Mouse (Mus musculus) midbrain, embryonic 12.5 days (tissue): ENCODE data around the gene Pitpnm2. TPM values are rescaled to one million over a fixed set of nuclear protein-coding genes. Genes with fewer than 3 reads are reported as not detected.

Experiments
- ATAC-seq: fragments of 200-750 bp; cut with Nextera tagmentation; 2 replicates; pipeline ENCODE4 v1.8.0; 2017; ENCODE audit warnings: low read depth, moderate TSS enrichment, moderate library complexity; ENCODE audit not compliant: low FRiP score
- H3K27ac ChIP-seq: fragments of 300-500 bp; sonication (generic); replicated peaks from 2 replicates; pipeline ENCODE4 v1.5.1; 2016; ENCODE audit warnings: mild to moderate bottlenecking
- H3K27me3 ChIP-seq: fragments of 300-500 bp; sonication (generic); 2 replicates; pipeline ENCODE4 v1.6.1; 2016; ENCODE audit warnings: mild to moderate bottlenecking
- H3K36me3 ChIP-seq: fragments of 300-500 bp; sonication (generic); 2 replicates; pipeline ENCODE4 v1.6.1; 2016
- H3K4me1 ChIP-seq: fragments of 300-500 bp; sonication (generic); 2 replicates; pipeline ENCODE4 v1.6.1; 2016
- H3K4me2 ChIP-seq: fragments of 300-500 bp; sonication (generic); replicated peaks from 2 replicates; pipeline ENCODE4 v1.6.1; 2016; ENCODE audit warnings: mild to moderate bottlenecking, moderate library complexity
- H3K4me3 ChIP-seq: fragments of 300-500 bp; sonication (generic); 2 replicates; pipeline ENCODE4 v1.5.1; 2016; ENCODE audit warnings: mild to moderate bottlenecking
- H3K9ac ChIP-seq: fragments of 300-500 bp; sonication (generic); replicated peaks from 2 replicates; pipeline ENCODE4 v1.6.1; 2016; ENCODE audit warnings: mild to moderate bottlenecking, moderate library complexity
- H3K9me3 ChIP-seq: fragments of 300-500 bp; sonication (generic); 2 replicates; pipeline ENCODE4 v1.6.1; 2016; ENCODE audit warnings: mild to moderate bottlenecking
- WGBS: fragments of 180-500 bp; shearing (Covaris S2); methylation state at CpG from one replicate; pipeline ENCODE4 v1.1.7; 2016; 5-methylcytosine and 5-hydroxymethylcytosine counted together
- polyA plus RNA-seq: library from polyadenylated mRNA; unstranded; fragments of >200 nt; fragmentation: Nextera tagmentation; extraction: Ambion mirVana; gene quantifications from 2 replicates; pipeline ENCODE4 v1.2.1, GENCODE M21; 2016

Pitpnm2 gene
- polyA plus RNA-seq, 1 experiment from 2014 or later: 7.2 TPM

DNA sequence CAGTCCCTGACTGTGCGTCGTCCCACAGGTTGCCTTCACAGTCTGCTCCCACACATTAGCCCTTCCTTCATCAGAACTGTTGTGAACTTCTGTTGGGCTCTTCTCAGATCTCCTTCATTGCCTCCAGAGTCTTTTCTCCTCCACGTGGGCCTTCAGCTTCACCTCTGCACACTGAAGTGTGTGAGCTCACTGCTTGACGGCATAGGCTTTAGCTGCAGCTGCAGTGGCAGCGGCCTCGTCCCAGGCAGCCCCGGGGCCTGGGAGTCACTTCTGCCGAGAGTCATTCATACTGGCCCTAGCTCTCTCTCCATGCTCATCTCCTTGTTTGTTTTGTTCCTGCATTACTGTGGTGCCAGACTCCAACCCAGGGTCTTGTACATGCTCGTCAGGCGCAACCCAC is 81.9 kb downstream of the Pitpnm2 start:
- Histone ChIP-seq H3K9me3 (no peaks in the 10 kb centered on the region), H3K27me3 (peaks cover 4% of the 10 kb centered on the region), H3K36me3 (no peaks in the 10 kb centered on the region), H3K27ac (no peak overlapping the region), H3K4me1 (peaks cover 52% of the 10 kb centered on the region), H3K9ac (no peak overlapping the region), H3K4me3 (no peak overlapping the region), H3K4me2 (no peak overlapping the region)
- 68% methylated on average over 10 of the region's 10 CpGs for WGBS
- ATAC-seq: no peak

DNA sequence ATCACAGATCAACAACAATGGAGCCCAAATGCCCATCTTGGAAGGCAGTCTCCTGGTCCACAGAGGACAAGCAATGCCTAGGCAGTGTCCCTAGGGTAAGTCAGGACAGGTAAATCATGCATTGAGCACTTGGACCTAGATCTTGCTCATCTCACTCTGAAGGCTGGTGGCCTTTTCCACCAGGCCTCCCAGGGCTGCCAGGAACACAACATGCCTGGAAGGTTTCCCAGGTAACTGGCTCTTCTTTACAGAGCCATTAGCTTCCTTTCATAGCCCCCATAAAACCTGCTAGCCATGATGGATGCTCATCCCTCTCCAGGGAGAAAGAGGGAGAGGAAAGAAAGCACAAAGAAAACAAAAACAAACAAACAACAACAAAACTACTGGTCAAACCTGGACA is 82.8 kb downstream of the Pitpnm2 start:
- ATAC-seq: no peak
- Histone ChIP-seq H3K4me2 (no peak overlapping the region), H3K4me3 (no peak overlapping the region), H3K9me3 (no peaks in the 10 kb centered on the region), H3K36me3 (no peaks in the 10 kb centered on the region), H3K27ac (0 out of 2 replicates have a peak overlapping the region, but pooled peaks have one; percentile 44), H3K9ac (no peak overlapping the region), H3K27me3 (peaks cover 4% of the 10 kb centered on the region), H3K4me1 (peaks cover 55% of the 10 kb centered on the region)

DNA sequence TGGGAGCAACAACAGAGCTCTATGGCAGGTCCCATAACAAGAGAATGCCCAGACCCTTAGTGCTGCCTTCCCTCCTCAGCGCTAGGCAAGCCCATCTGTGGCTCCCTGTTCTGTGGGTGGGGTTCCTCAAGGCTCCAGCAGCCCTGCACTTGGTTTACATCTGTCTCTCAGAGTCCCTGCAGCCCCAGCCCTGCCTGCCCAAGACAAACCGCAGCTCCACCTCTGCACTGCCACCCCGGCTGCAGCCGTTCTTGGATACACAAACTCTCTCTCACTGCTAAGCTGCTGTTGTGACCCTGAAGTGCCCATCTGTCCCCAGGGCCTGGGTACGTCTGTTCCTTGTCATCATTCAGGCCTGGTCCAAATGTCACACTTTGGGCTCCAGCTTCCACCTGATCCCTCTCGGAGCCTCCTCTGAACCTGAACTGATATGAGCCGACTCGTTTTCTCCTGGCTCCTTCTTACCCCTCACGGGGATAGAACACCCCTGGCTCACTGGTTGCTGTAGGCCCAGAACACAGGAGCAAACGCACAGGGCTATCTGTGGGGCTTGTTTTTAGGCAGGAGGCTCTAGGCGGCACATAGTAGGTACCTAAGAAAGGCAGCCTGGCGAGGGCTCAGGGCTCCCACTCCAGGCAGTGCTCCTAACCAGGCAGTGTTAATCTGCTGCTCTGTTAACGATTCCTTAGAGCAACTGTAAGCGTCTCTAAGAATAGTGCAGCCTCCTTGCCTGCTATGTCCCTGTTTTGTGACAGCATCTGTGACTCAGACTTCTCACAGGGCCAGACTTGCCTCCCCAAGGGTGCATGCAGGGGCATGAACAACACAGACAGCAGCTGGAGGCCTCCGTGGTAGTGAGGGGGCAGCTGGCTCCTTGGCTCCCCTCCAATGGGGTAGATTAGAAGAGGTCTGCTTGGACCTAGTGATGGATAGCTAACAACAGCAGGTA is 83.7 kb downstream of the Pitpnm2 start:
- no peak overlapping the region for H3K4me2 ChIP-seq
- no peak overlapping the region for H3K4me3 ChIP-seq
- 0 out of 2 replicates have a peak, but pooled peaks have one; percentile 38 for ATAC-seq
- H3K9me3 ChIP-seq: no peaks in the 10 kb centered on the region
- peaks cover 4% of the 10 kb centered on the region for H3K27me3 ChIP-seq
- 50% methylated on average over 15 of the region's 15 CpGs for WGBS
- H3K36me3 ChIP-seq: no peaks in the 10 kb centered on the region
- H3K27ac ChIP-seq: peak overlapping the region; percentile 44
- peaks cover 55% of the 10 kb centered on the region for H3K4me1 ChIP-seq
- H3K9ac ChIP-seq: no peak overlapping the region

DNA sequence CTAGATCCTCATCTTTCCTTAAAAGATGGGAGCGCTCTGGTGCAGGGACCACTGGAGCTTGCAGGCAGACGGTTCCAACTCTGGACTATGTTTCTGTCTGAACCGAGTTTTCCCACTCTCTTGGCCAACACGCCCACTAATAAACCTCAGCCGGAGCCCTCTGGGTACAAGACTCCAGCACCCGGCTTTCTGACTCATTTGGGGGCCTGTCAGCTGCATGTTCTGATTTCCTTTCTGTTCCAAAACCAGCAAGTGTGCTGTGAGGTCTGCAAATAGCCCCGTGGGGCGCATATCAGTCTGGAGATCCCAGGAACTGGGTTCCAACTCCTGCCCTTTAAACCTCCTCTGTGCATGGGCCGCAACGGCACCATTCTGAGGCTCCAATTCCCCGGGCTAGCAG is 86.1 kb downstream of the Pitpnm2 start:
- 87% methylated on average over 11 of the region's 11 CpGs for WGBS
- Histone ChIP-seq H3K4me2 (no peak overlapping the region), H3K9ac (no peak overlapping the region), H3K4me1 (peaks cover 63% of the 10 kb centered on the region), H3K27me3 (no peaks in the 10 kb centered on the region; the same call in 1 of the 2 replicates), H3K36me3 (no peaks in the 10 kb centered on the region), H3K9me3 (no peaks in the 10 kb centered on the region), H3K27ac (no peak overlapping the region), H3K4me3 (no peak overlapping the region)
- ATAC-seq: no peak

DNA sequence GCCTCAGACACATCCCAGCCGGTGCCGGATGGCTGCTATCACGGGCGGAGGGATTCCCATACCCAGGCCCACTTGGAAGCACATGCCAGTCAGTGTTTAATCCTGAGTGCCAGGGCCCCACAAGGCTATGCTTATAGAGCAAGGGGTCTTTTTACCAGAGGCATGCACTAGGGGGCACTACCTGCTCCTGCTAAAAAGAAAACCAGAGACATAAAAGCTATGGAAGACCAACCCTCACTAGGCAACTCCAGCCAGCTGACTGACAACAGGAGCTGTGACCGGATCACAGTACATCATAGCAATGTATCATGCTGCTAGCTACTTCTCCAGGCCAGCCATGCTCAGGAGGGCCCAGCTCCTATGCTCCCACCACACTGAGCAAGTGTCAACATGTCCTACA is 87.0 kb downstream of the Pitpnm2 start:
- Histone ChIP-seq H3K4me1 (peaks cover 59% of the 10 kb centered on the region), H3K36me3 (no peaks in the 10 kb centered on the region), H3K9me3 (no peaks in the 10 kb centered on the region), H3K27me3 (no peaks in the 10 kb centered on the region), H3K27ac (no peak overlapping the region), H3K4me3 (no peak overlapping the region), H3K9ac (no peak overlapping the region), H3K4me2 (no peak overlapping the region)
- WGBS: 55% methylated on average over 5 of the region's 5 CpGs
- ATAC-seq: peak; percentile 53

DNA sequence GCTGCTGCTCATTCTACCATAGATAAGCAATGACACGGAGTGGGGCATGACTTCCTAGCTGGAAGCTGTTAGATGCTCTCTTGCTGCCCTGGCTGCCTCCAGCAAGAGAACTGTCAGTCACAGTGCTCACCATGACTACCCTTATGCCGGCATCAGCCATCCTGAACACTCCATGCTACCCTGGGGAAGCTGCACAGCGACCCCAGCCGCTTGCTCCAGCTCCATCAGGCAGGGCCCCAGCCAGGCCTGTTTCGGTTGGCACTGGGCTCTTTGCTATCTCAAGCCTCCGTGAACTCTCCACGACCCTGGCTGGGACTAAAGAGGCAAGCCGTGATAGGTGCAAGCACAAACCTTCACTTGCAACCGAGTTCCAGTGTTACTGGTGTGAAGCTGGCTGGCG is 87.7 kb downstream of the Pitpnm2 start:
- Histone ChIP-seq H3K4me1 (peaks cover 52% of the 10 kb centered on the region), H3K36me3 (no peaks in the 10 kb centered on the region), H3K9ac (no peak overlapping the region), H3K27ac (no peak overlapping the region), H3K4me3 (no peak overlapping the region), H3K27me3 (no peaks in the 10 kb centered on the region), H3K9me3 (no peaks in the 10 kb centered on the region), H3K4me2 (no peak overlapping the region)
- ATAC-seq: peak; percentile 20; the same call in 1 of the 2 replicates
- WGBS: 62% methylated on average over 10 of the region's 10 CpGs

DNA sequence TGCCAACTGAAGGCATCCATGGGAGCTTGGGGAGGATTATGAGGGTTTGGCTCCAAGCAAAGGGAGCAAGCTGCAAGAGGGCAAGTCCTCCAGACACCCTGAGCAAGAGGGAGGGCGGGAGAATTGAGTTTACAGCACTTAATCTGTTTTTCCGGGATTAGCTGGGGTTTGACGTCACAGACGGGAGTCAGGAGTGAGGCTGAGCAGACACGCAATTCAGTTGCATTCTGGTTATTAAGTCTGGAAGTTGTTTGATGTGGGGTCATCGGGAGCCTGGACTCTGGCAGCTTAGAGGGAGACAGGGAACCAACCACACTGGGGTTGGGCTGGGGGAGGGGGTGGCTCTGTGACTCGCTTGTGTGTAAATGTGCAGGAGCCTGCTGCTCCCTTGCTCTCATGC is 90.1 kb downstream of the Pitpnm2 start:
- H3K27ac ChIP-seq: 0 out of 2 replicates have a peak overlapping the region, but pooled peaks have one; percentile 42
- no peaks in the 10 kb centered on the region for H3K36me3 ChIP-seq
- H3K9me3 ChIP-seq: no peaks in the 10 kb centered on the region
- H3K9ac ChIP-seq: no peak overlapping the region
- no peak for ATAC-seq
- H3K27me3 ChIP-seq: no peaks in the 10 kb centered on the region
- peaks cover 28% of the 10 kb centered on the region for H3K4me1 ChIP-seq
- no peak overlapping the region for H3K4me3 ChIP-seq
- WGBS: 25% methylated on average over 7 of the region's 7 CpGs
- H3K4me2 ChIP-seq: no peak overlapping the region

DNA sequence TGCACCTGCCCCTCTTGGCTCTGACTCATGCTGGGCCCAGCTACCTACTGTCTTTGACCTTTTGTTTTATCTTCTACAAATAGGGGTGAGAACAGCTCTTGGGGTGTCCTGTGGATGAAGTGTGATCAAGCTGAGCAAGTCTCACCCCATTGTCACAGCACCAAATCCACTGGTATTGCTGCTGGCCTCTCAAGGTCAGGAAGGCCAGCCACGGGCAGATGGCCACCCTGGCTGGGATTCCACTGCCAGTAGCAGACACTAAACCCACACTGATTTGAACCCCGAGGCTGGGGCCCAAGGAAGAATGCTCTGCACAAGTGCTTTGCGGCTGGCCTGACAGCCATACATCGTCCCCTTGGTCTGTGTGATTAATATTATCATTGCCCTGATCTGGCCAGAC is 91.3 kb downstream of the Pitpnm2 start:
- WGBS: 68% methylated on average over 4 of the region's 4 CpGs
- ATAC-seq: no peak
- no peaks in the 10 kb centered on the region for H3K36me3 ChIP-seq

DNA sequence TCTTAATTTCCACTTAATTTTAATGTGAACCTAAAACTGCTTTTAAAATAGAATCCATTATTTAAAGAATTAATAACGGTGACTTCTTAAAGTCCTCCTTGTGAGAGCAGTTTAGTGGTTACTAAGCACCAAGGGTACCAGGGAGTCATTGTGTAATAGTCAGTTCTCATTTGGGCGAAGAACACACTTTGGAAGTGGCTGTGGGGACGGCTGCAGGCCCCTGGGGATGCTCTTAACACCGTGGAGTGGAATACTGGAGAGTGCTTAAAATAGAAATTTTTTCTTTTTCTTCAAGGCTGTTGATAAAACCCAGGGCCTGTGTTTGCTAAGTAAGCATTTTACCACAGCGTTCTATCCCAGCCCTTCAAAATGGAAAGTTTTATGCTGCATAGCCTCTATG is 93.6 kb downstream of the Pitpnm2 start:
- Histone ChIP-seq H3K9ac (no peak overlapping the region), H3K36me3 (peaks cover 7% of the 10 kb centered on the region; the same call in 1 of the 2 replicates), H3K4me1 (peaks cover 12% of the 10 kb centered on the region; the same call in 1 of the 2 replicates), H3K27ac (no peak overlapping the region), H3K9me3 (no peaks in the 10 kb centered on the region), H3K4me2 (no peak overlapping the region), H3K4me3 (no peak overlapping the region), H3K27me3 (no peaks in the 10 kb centered on the region)
- ATAC-seq: no peak
- 82% methylated on average over 5 of the region's 5 CpGs for WGBS

More for the DNA sequence above, 91.3 kb downstream of the Pitpnm2 start:
- Histone ChIP-seq H3K27ac (no peak overlapping the region), H3K27me3 (no peaks in the 10 kb centered on the region), H3K4me3 (no peak overlapping the region), H3K9ac (no peak overlapping the region), H3K4me2 (no peak overlapping the region), H3K4me1 (peaks cover 20% of the 10 kb centered on the region; the same call in 1 of the 2 replicates), H3K9me3 (no peaks in the 10 kb centered on the region)

DNA sequence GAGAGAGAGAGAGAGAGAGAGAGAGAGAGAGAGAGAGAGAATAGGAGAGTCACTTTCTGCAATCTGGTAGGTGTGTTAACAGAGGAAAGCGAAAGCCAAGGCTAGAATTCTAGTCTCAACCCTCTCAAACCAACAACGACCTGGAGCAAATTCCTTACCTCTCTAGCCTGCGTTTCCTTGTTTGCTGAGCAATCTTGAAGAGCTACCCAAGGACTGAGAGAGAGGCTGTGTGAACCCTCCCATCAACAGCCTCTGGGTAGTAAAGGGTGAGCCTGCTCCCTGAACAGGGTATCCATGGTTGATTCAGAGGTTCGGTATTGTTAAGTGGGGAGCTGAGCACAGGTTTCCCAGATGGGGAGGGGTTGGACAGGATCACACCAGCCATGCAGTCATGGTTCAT is 96.8 kb downstream of the Pitpnm2 start:
- ATAC-seq: no peak
- Histone ChIP-seq H3K27me3 (no peaks in the 10 kb centered on the region), H3K27ac (no peak overlapping the region), H3K4me1 (no peaks in the 10 kb centered on the region), H3K4me3 (no peak overlapping the region), H3K4me2 (no peak overlapping the region), H3K9me3 (no peaks in the 10 kb centered on the region), H3K9ac (no peak overlapping the region), H3K36me3 (peaks cover 14% of the 10 kb centered on the region; the same call in 1 of the 2 replicates)
- WGBS: 87% methylated on average over 4 of the region's 4 CpGs

DNA sequence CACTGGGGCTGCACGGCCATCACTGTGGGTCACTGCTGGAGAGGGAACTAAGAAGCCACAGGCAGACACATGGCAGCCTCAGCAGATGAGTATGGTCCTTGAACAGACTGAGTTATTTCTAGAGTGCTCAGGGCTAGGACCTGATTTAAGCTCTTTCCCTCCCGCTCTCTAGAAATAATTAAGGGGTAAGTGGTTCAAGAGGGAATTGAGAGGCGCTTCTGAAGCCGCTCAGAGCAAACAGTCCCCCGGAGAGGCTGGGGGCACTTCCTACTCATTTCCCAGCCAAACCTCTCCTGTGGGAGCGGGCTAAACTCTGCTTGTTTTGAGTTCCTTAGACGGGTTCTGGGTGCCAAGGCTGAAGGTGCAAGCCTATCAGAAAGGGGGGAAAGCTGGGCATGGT is 98.7 kb downstream of the Pitpnm2 start:
- peaks cover 14% of the 10 kb centered on the region; the same call in 1 of the 2 replicates for H3K36me3 ChIP-seq
- ATAC-seq: no peak
- no peak overlapping the region for H3K4me2 ChIP-seq
- WGBS: 79% methylated on average over 7 of the region's 7 CpGs
- no peaks in the 10 kb centered on the region for H3K9me3 ChIP-seq
- no peak overlapping the region for H3K4me3 ChIP-seq
- no peak overlapping the region for H3K9ac ChIP-seq
- no peak overlapping the region for H3K27ac ChIP-seq
- no peaks in the 10 kb centered on the region for H3K4me1 ChIP-seq
- no peaks in the 10 kb centered on the region for H3K27me3 ChIP-seq

DNA sequence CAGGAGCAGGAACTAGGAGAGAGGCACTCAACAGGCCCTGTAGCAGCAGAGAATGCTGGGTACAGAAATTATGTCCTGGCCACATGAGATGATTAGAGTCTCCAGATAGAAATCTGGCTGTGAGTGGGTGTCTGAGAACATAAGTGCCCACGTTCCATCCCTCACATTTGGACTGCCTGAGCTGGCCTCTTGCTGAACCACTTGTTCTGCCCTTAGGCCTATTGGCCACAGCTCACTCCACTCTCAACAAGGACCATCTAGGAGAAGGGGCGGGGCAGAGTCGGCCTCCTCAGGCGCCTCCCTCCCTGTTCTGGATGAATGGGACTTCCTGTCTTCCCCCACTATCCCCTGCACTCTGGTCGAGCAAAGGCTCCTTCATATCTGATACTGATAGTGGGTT is 100.5 kb downstream of the Pitpnm2 start:
- Histone ChIP-seq H3K4me3 (no peak overlapping the region), H3K27ac (no peak overlapping the region), H3K9ac (no peak overlapping the region), H3K4me1 (no peaks in the 10 kb centered on the region), H3K4me2 (no peak overlapping the region), H3K27me3 (no peaks in the 10 kb centered on the region), H3K9me3 (no peaks in the 10 kb centered on the region), H3K36me3 (peaks cover 14% of the 10 kb centered on the region; the same call in 1 of the 2 replicates)
- no peak for ATAC-seq
- 78% methylated on average over 5 of the region's 5 CpGs for WGBS
